Mouse (Mus musculus): Measurements from ENCODE around the gene Abcb1a.
"Not testable (repeated sequence)": the region's sequence is repeated elsewhere in the genome, so short reads cannot be mapped to it uniquely, and the experiment has no call there.

Gene Abcb1a

GRCm38 (mm10) chr5:8727760-8728159, 67.9 kb downstream of the Abcb1a start:
- no peak for DNase-seq (ENCODE audit: low read depth)

- no peak for DNase-seq (ENCODE audit: low read depth)
Measured at GRCm38 (mm10) chr5:8732639-8733038, 72.8 kb downstream of the Abcb1a start.

DNA sequence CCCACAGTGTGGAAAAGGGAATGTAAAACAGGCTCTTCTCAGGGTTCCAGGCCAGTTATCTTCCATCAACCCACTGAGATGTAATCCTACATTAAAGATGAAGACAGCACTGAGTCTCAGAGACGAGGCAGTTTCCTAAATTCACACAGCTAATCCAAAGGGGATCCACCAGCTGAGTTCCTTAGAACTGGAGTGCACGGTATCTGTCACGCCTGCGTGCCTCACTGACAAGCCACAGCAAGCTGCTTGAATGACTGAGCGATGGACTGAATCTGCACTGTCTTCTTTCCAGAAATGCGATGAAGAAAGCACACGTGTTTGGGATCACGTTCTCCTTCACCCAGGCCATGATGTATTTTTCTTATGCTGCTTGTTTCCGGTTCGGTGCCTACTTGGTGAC, 73.4 kb downstream of the Abcb1a start:
- DNase-seq (ENCODE audit: low read depth): not testable (repeated sequence)

DNA sequence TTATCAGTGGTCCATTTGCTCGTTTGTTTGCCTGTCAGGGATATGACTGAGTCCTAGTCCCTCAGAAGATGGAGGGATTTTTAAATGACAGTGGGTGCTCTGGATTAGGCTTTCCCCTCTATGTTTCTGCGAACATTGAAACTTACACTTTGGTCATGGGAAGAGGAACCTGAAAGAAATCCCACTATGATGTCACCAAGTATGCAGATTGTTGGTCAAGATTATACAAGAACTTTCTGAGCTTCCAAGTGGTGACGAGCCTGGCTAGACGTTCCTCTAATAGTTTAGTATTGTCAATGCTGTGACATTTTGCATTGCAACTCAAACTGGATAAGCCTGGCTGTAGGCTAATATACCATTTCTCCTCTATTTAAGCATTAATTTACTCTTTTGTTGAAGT, 76.5 kb downstream of the Abcb1a start:
- DNase-seq (ENCODE audit: low read depth): no peak

GRCm38 (mm10) chr5:8737062-8737461, 77.2 kb downstream of the Abcb1a start:
- no peak for DNase-seq (ENCODE audit: low read depth)

DNA sequence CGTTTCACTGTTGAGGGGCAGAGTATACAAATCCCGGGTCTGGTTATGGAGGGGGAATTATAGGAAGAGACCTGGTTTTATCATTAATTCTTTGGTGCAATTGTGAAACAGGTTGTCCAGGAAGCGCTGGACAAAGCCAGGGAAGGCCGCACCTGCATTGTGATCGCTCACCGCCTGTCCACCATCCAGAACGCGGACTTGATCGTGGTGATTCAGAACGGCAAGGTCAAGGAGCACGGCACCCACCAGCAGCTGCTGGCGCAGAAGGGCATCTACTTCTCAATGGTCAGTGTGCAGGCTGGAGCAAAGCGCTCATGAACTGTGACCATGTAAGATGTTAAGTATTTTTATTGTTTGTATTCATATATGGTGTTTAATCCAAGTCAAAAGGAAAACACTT, 87.4 kb downstream of the Abcb1a start:
- not testable (repeated sequence) for DNase-seq (ENCODE audit: low read depth)

DNA sequence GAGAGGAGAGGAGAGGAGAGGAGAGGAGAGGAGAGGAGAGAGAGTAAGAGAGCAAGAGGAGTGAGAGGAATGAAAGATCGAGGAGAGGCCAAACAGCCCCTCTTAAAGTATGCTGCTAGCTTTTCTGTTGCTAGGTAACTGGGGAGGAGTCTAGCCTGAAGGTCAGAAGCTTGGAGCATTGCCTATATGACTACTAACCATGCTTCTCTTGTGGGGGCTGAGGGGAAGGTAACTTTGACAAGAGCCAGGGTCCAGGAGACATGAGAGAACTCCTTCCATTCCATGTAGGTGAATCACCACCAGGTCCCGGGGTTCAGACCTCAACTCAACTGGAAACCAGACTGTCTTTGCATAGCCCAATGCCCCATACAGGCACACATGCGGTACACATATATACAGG, 113.0 kb downstream of the Abcb1a start:
- no peak for DNase-seq (ENCODE audit: low read depth)

DNA sequence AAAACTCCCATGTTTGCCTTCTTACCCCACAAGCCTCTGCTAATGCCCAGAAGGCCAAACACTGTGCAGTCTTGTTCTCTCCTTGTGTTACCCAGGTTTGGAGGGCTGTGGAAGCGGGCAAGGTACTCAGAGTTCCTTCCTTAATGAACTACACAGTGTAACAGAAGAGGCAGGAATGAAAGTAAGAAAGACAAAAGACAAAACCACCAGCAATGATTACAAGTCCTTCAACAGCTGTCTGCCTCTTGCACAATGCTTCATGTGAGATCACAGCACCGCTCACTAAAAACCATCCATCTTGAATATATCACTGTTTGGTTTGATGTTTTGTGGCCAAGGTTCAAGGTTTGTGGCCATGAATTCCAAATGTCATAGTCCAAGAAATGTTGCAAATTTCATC, 118.4 kb downstream of the Abcb1a start:
- no peak for DNase-seq (ENCODE audit: low read depth)

- no peak for DNase-seq (ENCODE audit: low read depth)
Measured at GRCm38 (mm10) chr5:8778751-8779150, 118.9 kb downstream of the Abcb1a start.

- no peak for DNase-seq (ENCODE audit: low read depth)
Measured at GRCm38 (mm10) chr5:8792281-8792680, 132.4 kb downstream of the Abcb1a start.
